10 mouse cellular contexts compared by ENCODE assay signal in genomic region chr5:142927341-142927930, GRCm38 (mm10). TPM values are rescaled to one million over a fixed set of nuclear protein-coding genes. Genes with fewer than 3 reads are reported as not detected.
A peak's percentile ranks its signal among the peaks of the same experiment; 100 is the strongest.
DNase-seq lines count a peak whose midpoint lies in the region; ATAC-seq and TF ChIP-seq lines count a peak whose summit lies in the region.
"Had no signal": no experiment of that assay in that cellular context is flagged by ENCODE, and none has a peak within 500 bp of the region (broad histone marks: within the 10 kb centered on the region; RNA-seq: fewer than 3 reads in every experiment).

No protein-coding gene starts in this region.

- in situ Hi-C loops in ES-E14 (cut with MboI; ENCODE audit: low sequenced_read_pairs in 2 of 2, unreplicated experiment in 2 of 2) = no loop called here

- H3K36me3 ChIP-seq in kidney, embryonic 16.5 days (ENCODE audit: insufficient read depth, low read length) = no peaks in the 10 kb centered on the region
- H3K36me3 ChIP-seq in ES-E14 (ENCODE audit: control insufficient read depth, insufficient read depth, low read length, poor library complexity, severe bottlenecking) = no peaks in the 10 kb centered on the region
- no peaks in the 10 kb centered on the region for H3K36me3 ChIP-seq in liver, embryonic 13.5 days
- H3K36me3 ChIP-seq: midbrain, embryonic 13.5 days had no signal

- no peak overlapping the region for H3K9ac ChIP-seq in kidney, embryonic 16.5 days (replicated peaks; ENCODE audit: low read length)
- H3K9ac ChIP-seq in ES-E14 (ENCODE audit: insufficient read depth, low read depth, low read length, poor library complexity, severe bottlenecking) = no peak overlapping the region
- H3K9ac ChIP-seq in liver, embryonic 13.5 days = peak overlapping the region; percentile 59; the same call in 1 of the 2 replicates

- peaks cover 20% of the 10 kb centered on the region for H3K4me1 ChIP-seq in kidney, embryonic 16.5 days (ENCODE audit: insufficient read depth, low read length)
- H3K4me1 ChIP-seq in ES-E14 (ENCODE audit: control insufficient read depth in 2 of 2, insufficient read depth in 2 of 2, low read length in 2 of 2, poor library complexity in 1 of 2) = peaks cover 3 to 35% of the 10 kb centered on the region in 2 experiments; a peak in 2 of 4 replicates
- peaks cover 90% of the 10 kb centered on the region for H3K4me1 ChIP-seq in liver, embryonic 13.5 days (replicated peaks)

- H3K27ac ChIP-seq in kidney, embryonic 16.5 days (ENCODE audit: low read length) = peak overlapping the region; percentile 79
- H3K27ac ChIP-seq in ES-E14 (ENCODE audit: insufficient read depth, low read depth, low read length, poor library complexity, severe bottlenecking) = peak overlapping the region; percentile 26; the same call in 1 of the 2 replicates
- H3K27ac ChIP-seq in liver, embryonic 13.5 days = peak overlapping the region; percentile 86

- H3K4me3 ChIP-seq in kidney, embryonic 16.5 days (ENCODE audit: low read length) = no peak overlapping the region
- no peak overlapping the region for H3K4me3 ChIP-seq in ES-E14 (ENCODE audit: insufficient read depth in 1 of 2, low read depth in 1 of 2, low read length in 2 of 2, poor library complexity in 1 of 2, severe bottlenecking in 1 of 2)
- H3K4me3 ChIP-seq in liver, embryonic 13.5 days (replicated peaks) = no peak overlapping the region
- H3K4me3 ChIP-seq: midbrain, embryonic 13.5 days had no signal

- H3K9me3 ChIP-seq in kidney, embryonic 16.5 days (ENCODE audit: low read length) = no peaks in the 10 kb centered on the region
- H3K9me3 ChIP-seq in ES-E14 (ENCODE audit: control insufficient read depth, insufficient read depth, low read depth, low read length) = no peaks in the 10 kb centered on the region
- no peaks in the 10 kb centered on the region for H3K9me3 ChIP-seq in liver, embryonic 13.5 days (replicated peaks)
- H3K9me3 ChIP-seq: midbrain, embryonic 13.5 days had no signal

- no peak overlapping the region for H3K4me2 ChIP-seq in kidney, embryonic 16.5 days (replicated peaks; ENCODE audit: low read depth, low read length)
- H3K4me2 ChIP-seq in liver, embryonic 13.5 days = no peak overlapping the region
- H3K4me2 ChIP-seq: midbrain, embryonic 13.5 days had no signal

- no peak for DNase-seq in kidney, adult 9 months
- DNase-seq in ES-E14 (ENCODE audit: low read depth, low spot score) (no peak), ZHBTc4 (ENCODE audit: low read depth, low spot score) (peak; percentile 44)
- DNase-seq in liver, embryonic 13.5 days = no peak
- DNase-seq in retina, embryonic 14.5 days (ENCODE audit: low spot score) = no peak
- DNase-seq in right cerebral cortex, postnatal 10 days (ENCODE audit: low spot score in 2 of 2) = no peak
- DNase-seq: cerebellum, postnatal 14 days had no signal

- ATAC-seq in kidney, embryonic 16.5 days (ENCODE audit: low FRiP score, low TSS enrichment) = no peak
- ATAC-seq in liver, embryonic 13.5 days (ENCODE audit: low read depth) = no peak
- ATAC-seq: midbrain, embryonic 13.5 days had no signal

- 91% methylated on average over 12 of the region's 12 CpGs for WGBS in kidney, embryonic 16.5 days
- WGBS in liver, embryonic 13.5 days (ENCODE audit: insufficient replicate concordance) = 90% methylated on average over 12 of the region's 12 CpGs

- no peaks in the 10 kb centered on the region for H3K27me3 ChIP-seq in kidney, embryonic 16.5 days (ENCODE audit: insufficient read depth, low read length)
- H3K27me3 ChIP-seq in liver, embryonic 13.5 days = no peaks in the 10 kb centered on the region

TF ChIP-seq in ES-E14, 5 proteins besides CTCF, POLR2A, EP300 and RAD21:
- no peak for TF ChIP-seq CHD2 (IDR thresholded peaks at IDR 0.05; ENCODE audit: low read depth, low read length)
- TF ChIP-seq ZC3H11A (IDR thresholded peaks at IDR 0.05; ENCODE audit: borderline replicate concordance, low read depth, low read length) = no peak
- TF ChIP-seq HCFC1 (IDR thresholded peaks at IDR 0.05; ENCODE audit: borderline replicate concordance, insufficient read depth, low read length) = no peak
- no peak for TF ChIP-seq ZNF384 (IDR thresholded peaks at IDR 0.05; ENCODE audit: low read depth, low read length)
- TF ChIP-seq MAFK (IDR thresholded peaks at IDR 0.05; ENCODE audit: insufficient read depth, low read depth, low read length) = no peak

RNA-seq across cellular contexts. Expression of gene Actb, which starts 20.9 kb away (rescaled TPM):
- polyA plus RNA-seq in kidney, embryonic 16.5 days (2015; fragmentation: Nextera tagmentation; extraction: Ambion mirVana) = 12,646 and 13,929 TPM in 2 replicates
- 3,755 and 4,692 TPM in 2 replicates for total RNA-seq in ES-E14 (2012; rRNA removed)
- 8,250 and 9,425 TPM in 2 replicates for polyA plus RNA-seq in liver, embryonic 13.5 days (2015; fragmentation: Nextera tagmentation; extraction: Ambion mirVana)

RNA-seq across cellular contexts. Expression of gene Fbxl18, which starts 32.2 kb away (rescaled TPM):
- polyA plus RNA-seq in kidney, embryonic 16.5 days (2015; fragmentation: Nextera tagmentation; extraction: Ambion mirVana) = 14.0 and 17.2 TPM in 2 replicates
- 20.1 and 27.1 TPM in 2 replicates for total RNA-seq in ES-E14 (2012; rRNA removed)
- polyA plus RNA-seq in liver, embryonic 13.5 days (2015; fragmentation: Nextera tagmentation; extraction: Ambion mirVana) = 3.7 and 4.2 TPM in 2 replicates

RNA-seq across cellular contexts. Expression of gene Fscn1, which starts 32.7 kb away (rescaled TPM):
- 302 and 349 TPM in 2 replicates for polyA plus RNA-seq in kidney, embryonic 16.5 days (2015; fragmentation: Nextera tagmentation; extraction: Ambion mirVana)
- 161 and 310 TPM in 2 replicates for total RNA-seq in ES-E14 (2012; rRNA removed)
- 29.5 and 38.3 TPM in 2 replicates for polyA plus RNA-seq in liver, embryonic 13.5 days (2015; fragmentation: Nextera tagmentation; extraction: Ambion mirVana)
- total RNA-seq: neutrophil, adult 5-6 weeks had no signal

Comparison
In these comparisons a context has a peak if more than half of its experiments do, and no peak if none do; other contexts are left out.
1. H3K27ac ChIP-seq: peak in every context shown above with its lines; median percentile 86 in liver, embryonic 13.5 days; 79 in kidney, embryonic 16.5 days; 26 in ES-E14.